Mouse (Mus musculus): ENCODE measurements around the gene Rad51b. TPM values are rescaled to one million over a fixed set of nuclear protein-coding genes. Genes with fewer than 3 reads are reported as not detected.

Rad51b gene
- total and polyA plus RNA-seq, 2 experiments from 2014 or later: 1.4 to 1.8 TPM

- ATAC-seq (ENCODE audit: insufficient read depth, low read depth): no peak
- no peaks in the 10 kb centered on the region for H3K27me3 ChIP-seq (ENCODE audit: control insufficient read depth, insufficient read depth, low read length)
- H3K27ac ChIP-seq (ENCODE audit: low read depth): peak overlapping the region; percentile 64; the same call in 1 of the 2 replicates
- H3K4me3 ChIP-seq (ENCODE audit: low read depth, low read length): no peak overlapping the region
- H3K4me1 ChIP-seq (ENCODE audit: control insufficient read depth, insufficient read depth): peaks cover 30% of the 10 kb centered on the region
- no peak for TF ChIP-seq EP300 (IDR thresholded peaks at IDR 0.05; ENCODE audit: low read depth)
- no peak for TF ChIP-seq CTCF (IDR thresholded peaks at IDR 0.05; ENCODE audit: low read depth)
- peak; percentile 25 for DNase-seq (ENCODE audit: low spot score)
- H3K4me2 ChIP-seq (ENCODE audit: low read depth, low read length): no peak overlapping the region
- no peaks in the 10 kb centered on the region for H3K36me3 ChIP-seq (replicated peaks; ENCODE audit: control insufficient read depth, insufficient read depth, low read length)
- no peaks in the 10 kb centered on the region for H3K9me3 ChIP-seq (replicated peaks; ENCODE audit: control insufficient read depth, low read length)
- 47% methylated on average over 4 of the region's 4 CpGs for WGBS
- no peak overlapping the region for H3K9ac ChIP-seq (replicated peaks; ENCODE audit: low read depth, low read length)
Measured at GRCm38 (mm10) chr12:79683759-79684158, 386.7 kb downstream of the Rad51b start.

GRCm38 (mm10) chr12:79684338-79684737, 387.3 kb downstream of the Rad51b start:
- Histone ChIP-seq H3K27ac (ENCODE audit: low read depth) (peak overlapping the region; percentile 18; the same call in 1 of the 2 replicates), H3K4me1 (ENCODE audit: control insufficient read depth, insufficient read depth) (peaks cover 24% of the 10 kb centered on the region), H3K4me2 (ENCODE audit: low read depth, low read length) (no peak overlapping the region), H3K9ac (replicated peaks; ENCODE audit: low read depth, low read length) (no peak overlapping the region), H3K36me3 (replicated peaks; ENCODE audit: control insufficient read depth, insufficient read depth, low read length) (no peaks in the 10 kb centered on the region), H3K4me3 (ENCODE audit: low read depth, low read length) (no peak overlapping the region), H3K9me3 (replicated peaks; ENCODE audit: control insufficient read depth, low read length) (no peaks in the 10 kb centered on the region), H3K27me3 (ENCODE audit: control insufficient read depth, insufficient read depth, low read length) (no peaks in the 10 kb centered on the region)
- ATAC-seq (ENCODE audit: insufficient read depth, low read depth): no peak
- 89% methylated on average over 2 of the region's 2 CpGs for WGBS
- DNase-seq (ENCODE audit: low spot score): no peak
- TF ChIP-seq CTCF (IDR thresholded peaks at IDR 0.05; ENCODE audit: low read depth) (no peak; the same call in 1 of the 2 replicates), EP300 (IDR thresholded peaks at IDR 0.05; ENCODE audit: low read depth) (no peak)

GRCm38 (mm10) chr12:79686594-79687325, 389.7 kb downstream of the Rad51b start:
- no peaks in the 10 kb centered on the region for H3K27me3 ChIP-seq (ENCODE audit: control insufficient read depth, insufficient read depth, low read length)
- ATAC-seq (ENCODE audit: insufficient read depth, low read depth) (no peak), DNase-seq (ENCODE audit: low spot score) (no peak)
- no peaks in the 10 kb centered on the region for H3K9me3 ChIP-seq (replicated peaks; ENCODE audit: control insufficient read depth, low read length)
- no peak overlapping the region for H3K9ac ChIP-seq (replicated peaks; ENCODE audit: low read depth, low read length)
- WGBS: 84% methylated on average over 9 of the region's 9 CpGs
- H3K4me1 ChIP-seq (ENCODE audit: control insufficient read depth, insufficient read depth): peaks cover 7% of the 10 kb centered on the region; the same call in 1 of the 2 replicates
- no peak overlapping the region for H3K4me2 ChIP-seq (ENCODE audit: low read depth, low read length)
- no peak for TF ChIP-seq CTCF (IDR thresholded peaks at IDR 0.05; ENCODE audit: low read depth)
- no peak for TF ChIP-seq EP300 (IDR thresholded peaks at IDR 0.05; ENCODE audit: low read depth)
- H3K27ac ChIP-seq (ENCODE audit: low read depth): no peak overlapping the region
- H3K4me3 ChIP-seq (ENCODE audit: low read depth, low read length): no peak overlapping the region
- no peaks in the 10 kb centered on the region for H3K36me3 ChIP-seq (replicated peaks; ENCODE audit: control insufficient read depth, insufficient read depth, low read length)

- ATAC-seq (ENCODE audit: insufficient read depth, low read depth) (no peak), DNase-seq (ENCODE audit: low spot score) (no peak)
- TF ChIP-seq CTCF (IDR thresholded peaks at IDR 0.05; ENCODE audit: low read depth) (no peak), EP300 (IDR thresholded peaks at IDR 0.05; ENCODE audit: low read depth) (no peak)
- H3K4me3 ChIP-seq (ENCODE audit: low read depth, low read length): no peak overlapping the region
- no peak overlapping the region for H3K4me2 ChIP-seq (ENCODE audit: low read depth, low read length)
- no peaks in the 10 kb centered on the region for H3K27me3 ChIP-seq (ENCODE audit: control insufficient read depth, insufficient read depth, low read length)
- H3K4me1 ChIP-seq (ENCODE audit: control insufficient read depth, insufficient read depth): peaks cover 16% of the 10 kb centered on the region
- H3K9ac ChIP-seq (replicated peaks; ENCODE audit: low read depth, low read length): no peak overlapping the region
- H3K9me3 ChIP-seq (replicated peaks; ENCODE audit: control insufficient read depth, low read length): no peaks in the 10 kb centered on the region
- H3K36me3 ChIP-seq (replicated peaks; ENCODE audit: control insufficient read depth, insufficient read depth, low read length): no peaks in the 10 kb centered on the region
- no peak overlapping the region for H3K27ac ChIP-seq (ENCODE audit: low read depth)
- WGBS: 79% methylated on average over 7 of the region's 7 CpGs
Measured at GRCm38 (mm10) chr12:79687683-79688386, 390.8 kb downstream of the Rad51b start.

GRCm38 (mm10) chr12:79689299-79689698, 392.2 kb downstream of the Rad51b start:
- Histone ChIP-seq H3K4me3 (ENCODE audit: low read depth, low read length) (no peak overlapping the region), H3K36me3 (replicated peaks; ENCODE audit: control insufficient read depth, insufficient read depth, low read length) (no peaks in the 10 kb centered on the region), H3K9ac (replicated peaks; ENCODE audit: low read depth, low read length) (no peak overlapping the region), H3K4me1 (ENCODE audit: control insufficient read depth, insufficient read depth) (peaks cover 12% of the 10 kb centered on the region), H3K9me3 (replicated peaks; ENCODE audit: control insufficient read depth, low read length) (no peaks in the 10 kb centered on the region), H3K27me3 (ENCODE audit: control insufficient read depth, insufficient read depth, low read length) (no peaks in the 10 kb centered on the region), H3K4me2 (ENCODE audit: low read depth, low read length) (no peak overlapping the region), H3K27ac (ENCODE audit: low read depth) (no peak overlapping the region)
- no peak for ATAC-seq (ENCODE audit: insufficient read depth, low read depth)
- no peak for TF ChIP-seq EP300 (IDR thresholded peaks at IDR 0.05; ENCODE audit: low read depth)
- no peak for TF ChIP-seq CTCF (IDR thresholded peaks at IDR 0.05; ENCODE audit: low read depth)
- DNase-seq (ENCODE audit: low spot score): no peak
- WGBS: 92% methylated on average over 8 of the region's 8 CpGs
